Mouse (Mus musculus) neural tube, embryonic 13.5 days (tissue): ENCODE measurements at regions not wholly inside any gene's neighbourhood (a gene's known extent, or its start where the extent isn't known, plus 50 kb on each side); places are given as distances from the start of the nearest gene placed in this dataset.
"Not testable (repeated sequence)": the region's sequence is repeated elsewhere in the genome, so short reads cannot be mapped to it uniquely, and the experiment has no call there.

Source experiments
- ATAC-seq: fragments of 200-750 bp; cut with Nextera tagmentation; 2 replicates; pipeline ENCODE4 v1.8.0; 2017; ENCODE audit warnings: low read depth, mild to moderate bottlenecking, moderate TSS enrichment, moderate library complexity
- H3K27ac ChIP-seq: fragments of 300-500 bp; sonication (generic); replicated peaks from 2 replicates; pipeline ENCODE4 v1.5.1; 2015; ENCODE audit warnings: moderate library complexity, mild to moderate bottlenecking, inconsistent platforms
- H3K27me3 ChIP-seq: fragments of 300-500 bp; sonication (generic); 2 replicates; pipeline ENCODE4 v1.6.1; 2015; ENCODE audit warnings: mild to moderate bottlenecking, inconsistent platforms
- H3K36me3 ChIP-seq: fragments of 300-500 bp; sonication (generic); 2 replicates; pipeline ENCODE4 v1.6.1; 2015; ENCODE audit warnings: mild to moderate bottlenecking, inconsistent platforms
- H3K4me1 ChIP-seq: fragments of 300-500 bp; sonication (generic); replicated peaks from 2 replicates; pipeline ENCODE4 v1.6.1; 2015; ENCODE audit warnings: inconsistent platforms
- H3K4me2 ChIP-seq: fragments of 300-500 bp; sonication (generic); 2 replicates; pipeline ENCODE4 v1.6.1; 2015; ENCODE audit warnings: inconsistent platforms, mild to moderate bottlenecking, moderate library complexity
- H3K4me3 ChIP-seq: fragments of 300-500 bp; sonication (generic); 2 replicates; pipeline ENCODE4 v1.5.1; 2015; ENCODE audit warnings: mild to moderate bottlenecking, inconsistent platforms
- H3K9ac ChIP-seq: fragments of 300-500 bp; sonication (generic); 2 replicates; pipeline ENCODE4 v1.6.1; 2015; ENCODE audit warnings: moderate library complexity, mild to moderate bottlenecking, inconsistent platforms
- H3K9me3 ChIP-seq: fragments of 300-500 bp; sonication (generic); 2 replicates; pipeline ENCODE4 v1.6.1; 2016; ENCODE audit warnings: inconsistent platforms
- WGBS: fragments of 180-500 bp; shearing (Covaris S2); methylation state at CpG from one replicate; pipeline ENCODE4 v1.1.7; 2015; 5-methylcytosine and 5-hydroxymethylcytosine counted together

DNA sequence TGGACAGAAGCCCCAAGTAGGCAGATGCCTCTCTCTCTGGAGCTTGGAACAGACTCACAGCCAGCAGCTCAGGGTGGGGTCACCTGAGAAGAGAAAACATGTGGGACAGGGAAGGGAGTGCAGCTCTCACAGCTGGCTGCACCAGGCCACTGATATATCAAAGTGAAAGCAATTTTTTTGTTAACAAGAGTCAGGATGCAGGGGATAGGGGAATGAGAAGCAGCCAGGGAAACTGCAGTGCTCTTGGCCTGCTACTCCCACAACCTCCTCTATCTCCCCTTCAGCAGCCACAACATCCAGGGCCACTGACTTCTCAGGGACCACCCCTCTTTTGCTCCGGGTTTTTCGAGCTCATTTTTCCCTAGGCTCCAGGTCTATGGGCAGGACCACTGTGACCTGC is 117.5 kb upstream of the Gm11146 start:
- ATAC-seq: no peak
- Histone ChIP-seq H3K36me3 (no peaks in the 10 kb centered on the region), H3K4me2 (no peak overlapping the region), H3K4me1 (no peaks in the 10 kb centered on the region), H3K27me3 (no peaks in the 10 kb centered on the region), H3K9me3 (peaks cover 5% of the 10 kb centered on the region; the same call in 1 of the 2 replicates), H3K9ac (no peak overlapping the region), H3K4me3 (no peak overlapping the region), H3K27ac (no peak overlapping the region)
- WGBS: 94% methylated on average over 2 of the region's 2 CpGs

- H3K4me2 ChIP-seq, H3K27me3 ChIP-seq, H3K27ac ChIP-seq, ATAC-seq, H3K36me3 ChIP-seq, H3K9ac ChIP-seq, H3K9me3 ChIP-seq, H3K4me3 ChIP-seq, H3K4me1 ChIP-seq: not testable (repeated sequence)
- WGBS: 94% methylated on average over 3 of the region's 3 CpGs
Measured at GRCm38 (mm10) chr16:77717766-77718165, 115.9 kb upstream of the Gm11146 start.

DNA sequence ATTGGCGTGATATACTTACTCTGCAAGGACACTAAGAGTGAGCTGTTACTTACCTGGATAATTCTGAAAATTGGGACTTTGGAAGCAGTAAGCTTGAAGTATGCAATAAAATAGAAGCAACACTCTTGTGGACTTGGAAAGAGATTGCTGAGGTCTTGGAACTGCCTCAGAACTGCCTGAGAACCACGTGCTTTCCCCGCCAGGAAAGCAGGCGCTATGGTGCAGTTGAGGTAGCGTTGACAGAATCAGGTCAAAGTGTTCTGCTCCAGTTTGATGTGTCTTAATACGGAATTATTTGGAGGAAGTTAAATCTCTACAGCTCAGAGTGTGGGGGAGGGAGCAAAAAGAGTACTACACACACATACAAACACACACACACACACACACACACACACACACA is 102.8 kb upstream of the Gm11146 start:
- Histone ChIP-seq H3K27me3 (no peaks in the 10 kb centered on the region), H3K4me1 (no peaks in the 10 kb centered on the region), H3K4me3 (no peak overlapping the region), H3K4me2 (no peak overlapping the region), H3K9me3 (no peaks in the 10 kb centered on the region), H3K9ac (no peak overlapping the region), H3K36me3 (no peaks in the 10 kb centered on the region), H3K27ac (no peak overlapping the region)
- WGBS: 89% methylated on average over 6 of the region's 6 CpGs
- ATAC-seq: no peak

DNA sequence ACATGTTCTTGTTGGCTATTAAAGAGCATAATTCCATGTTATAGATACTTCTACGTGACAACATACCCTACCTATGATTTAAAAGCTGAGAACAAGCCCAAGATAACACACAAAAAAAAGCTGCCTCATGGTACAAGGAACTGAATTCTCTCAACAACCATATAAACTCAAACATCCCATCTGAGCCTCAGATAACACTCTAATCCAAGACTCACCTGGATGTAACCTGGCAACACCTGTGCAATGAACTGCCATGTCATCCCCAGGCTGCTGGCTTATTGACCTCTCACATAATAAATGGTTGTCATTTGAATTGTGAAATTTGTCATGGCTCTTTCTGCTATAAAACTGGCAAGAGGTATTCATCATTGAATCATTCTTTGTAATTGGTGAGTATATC is 93.5 kb upstream of the Gm11146 start:
- WGBS: 70% methylated on average over 1 of the region's 1 CpGs
- Histone ChIP-seq H3K4me1 (no peaks in the 10 kb centered on the region), H3K4me3 (no peak overlapping the region), H3K9me3 (no peaks in the 10 kb centered on the region), H3K9ac (no peak overlapping the region), H3K4me2 (no peak overlapping the region), H3K27me3 (no peaks in the 10 kb centered on the region), H3K27ac (no peak overlapping the region), H3K36me3 (no peaks in the 10 kb centered on the region)
- no peak for ATAC-seq

GRCm38 (mm10) chr16:77687056-77687839 is 85.4 kb upstream of the Gm11146 start:
- Histone ChIP-seq H3K36me3 (no peaks in the 10 kb centered on the region), H3K4me2 (no peak overlapping the region), H3K4me1 (peaks cover 23% of the 10 kb centered on the region), H3K4me3 (no peak overlapping the region), H3K27ac (0 out of 2 replicates have a peak overlapping the region, but pooled peaks have one; percentile 23), H3K27me3 (no peaks in the 10 kb centered on the region), H3K9me3 (no peaks in the 10 kb centered on the region), H3K9ac (no peak overlapping the region)
- WGBS: 91% methylated on average over 4 of the region's 4 CpGs
- ATAC-seq: no peak

DNA sequence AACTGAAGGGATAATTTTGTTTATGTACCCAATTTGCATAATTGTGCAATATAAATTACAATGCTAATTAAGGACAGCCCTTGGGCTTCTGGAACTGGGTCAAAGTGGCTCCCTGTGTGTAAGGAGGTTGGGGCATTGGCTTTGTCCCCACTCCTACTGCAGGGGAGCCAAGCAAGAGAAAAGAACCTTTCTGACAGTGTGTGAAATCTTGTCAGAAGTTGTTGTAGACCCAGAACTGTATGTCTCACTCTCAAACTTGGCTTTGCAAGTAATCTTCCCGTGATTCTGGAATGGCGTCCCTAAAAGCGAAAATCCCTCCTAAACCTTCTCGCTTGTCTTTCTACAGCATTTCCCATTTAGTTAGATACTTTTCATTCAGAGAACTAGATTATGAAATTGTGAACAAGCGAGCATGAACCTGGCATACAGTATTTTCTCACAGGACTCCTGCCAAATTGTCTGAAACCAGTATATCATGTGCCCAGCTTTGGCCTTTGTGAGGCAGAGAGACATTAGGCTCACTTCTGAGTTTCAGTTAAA is 83.8 kb upstream of the Gm11146 start:
- peaks cover 23% of the 10 kb centered on the region for H3K4me1 ChIP-seq
- no peaks in the 10 kb centered on the region for H3K27me3 ChIP-seq
- H3K4me3 ChIP-seq: no peak overlapping the region
- ATAC-seq: peak; percentile 94
- H3K36me3 ChIP-seq: no peaks in the 10 kb centered on the region
- WGBS: 70% methylated on average over 5 of the region's 5 CpGs
- peak overlapping the region; percentile 4; the same call in 1 of the 2 replicates for H3K4me2 ChIP-seq
- peak overlapping the region; percentile 85 for H3K27ac ChIP-seq
- no peaks in the 10 kb centered on the region for H3K9me3 ChIP-seq
- no peak overlapping the region for H3K9ac ChIP-seq

GRCm38 (mm10) chr16:77684521-77684920 is 82.6 kb upstream of the Gm11146 start:
- WGBS: 71% methylated on average over 2 of the region's 2 CpGs
- Histone ChIP-seq H3K9me3 (no peaks in the 10 kb centered on the region), H3K4me2 (no peak overlapping the region), H3K4me3 (no peak overlapping the region), H3K36me3 (no peaks in the 10 kb centered on the region), H3K27ac (peak overlapping the region; percentile 85), H3K27me3 (no peaks in the 10 kb centered on the region), H3K9ac (no peak overlapping the region), H3K4me1 (peaks cover 23% of the 10 kb centered on the region)
- no peak for ATAC-seq

- peaks cover 33% of the 10 kb centered on the region for H3K4me1 ChIP-seq
- H3K9ac ChIP-seq: no peak overlapping the region
- no peak for ATAC-seq
- no peak overlapping the region for H3K4me2 ChIP-seq
- no peaks in the 10 kb centered on the region for H3K27me3 ChIP-seq
- WGBS: 31% methylated on average over 2 of the region's 2 CpGs
- peak overlapping the region; percentile 64 for H3K27ac ChIP-seq
- H3K36me3 ChIP-seq: no peaks in the 10 kb centered on the region
- H3K4me3 ChIP-seq: no peak overlapping the region
- no peaks in the 10 kb centered on the region for H3K9me3 ChIP-seq
Measured at GRCm38 (mm10) chr16:77679234-77679633, 77.3 kb upstream of the Gm11146 start.

DNA sequence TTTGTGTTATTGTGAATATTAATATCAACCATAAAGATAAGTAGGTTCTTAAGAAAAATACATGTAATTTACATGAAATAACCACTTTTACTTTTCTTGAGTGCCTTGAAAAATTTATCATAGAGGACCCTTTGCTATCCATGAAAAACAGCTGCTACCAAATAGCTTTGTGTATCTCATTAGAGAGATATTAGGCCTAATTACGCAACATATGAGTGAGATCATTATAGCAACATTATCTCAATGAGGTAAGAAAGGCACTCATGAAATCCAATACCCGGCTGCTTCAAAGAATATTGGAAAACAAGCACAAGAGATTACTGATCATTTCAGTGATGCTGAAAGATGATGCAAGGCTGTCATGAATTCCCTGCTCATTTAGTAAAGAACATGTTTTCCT is 74.9 kb upstream of the Gm11146 start:
- Histone ChIP-seq H3K27ac (peak overlapping the region; percentile 84), H3K4me2 (no peak overlapping the region), H3K4me3 (no peak overlapping the region), H3K9me3 (no peaks in the 10 kb centered on the region), H3K9ac (no peak overlapping the region), H3K4me1 (peaks cover 32% of the 10 kb centered on the region), H3K27me3 (no peaks in the 10 kb centered on the region), H3K36me3 (no peaks in the 10 kb centered on the region)
- no peak for ATAC-seq
- WGBS: 39% methylated on average over 2 of the region's 2 CpGs

GRCm38 (mm10) chr16:77675885-77676597 is 74.1 kb upstream of the Gm11146 start:
- Histone ChIP-seq H3K4me3 (no peak overlapping the region), H3K27ac (peak overlapping the region; percentile 88), H3K36me3 (no peaks in the 10 kb centered on the region), H3K4me1 (peaks cover 32% of the 10 kb centered on the region), H3K9ac (no peak overlapping the region), H3K4me2 (no peak overlapping the region), H3K27me3 (no peaks in the 10 kb centered on the region), H3K9me3 (no peaks in the 10 kb centered on the region)
- WGBS: 15% methylated on average over 6 of the region's 6 CpGs
- peak; percentile 81 for ATAC-seq

GRCm38 (mm10) chr16:77671253-77671652 is 69.4 kb upstream of the Gm11146 start:
- 95% methylated on average over 2 of the region's 2 CpGs for WGBS
- ATAC-seq: no peak
- H3K4me3 ChIP-seq: no peak overlapping the region
- no peaks in the 10 kb centered on the region for H3K27me3 ChIP-seq
- no peak overlapping the region for H3K27ac ChIP-seq
- H3K36me3 ChIP-seq: peaks cover 5% of the 10 kb centered on the region
- H3K9ac ChIP-seq: no peak overlapping the region
- H3K4me2 ChIP-seq: no peak overlapping the region
- peaks cover 17% of the 10 kb centered on the region for H3K4me1 ChIP-seq
- no peaks in the 10 kb centered on the region for H3K9me3 ChIP-seq

- Histone ChIP-seq H3K27me3 (no peaks in the 10 kb centered on the region), H3K27ac (peak overlapping the region; percentile 59; the same call in 1 of the 2 replicates), H3K36me3 (peaks cover 5% of the 10 kb centered on the region), H3K9me3 (no peaks in the 10 kb centered on the region), H3K4me2 (no peak overlapping the region), H3K4me1 (peaks cover 39% of the 10 kb centered on the region), H3K4me3 (no peak overlapping the region), H3K9ac (no peak overlapping the region)
- WGBS: 82% methylated on average over 4 of the region's 4 CpGs
- no peak for ATAC-seq
Measured at GRCm38 (mm10) chr16:77665781-77666180, 63.9 kb upstream of the Gm11146 start.
